Mouse (Mus musculus) layer of hippocampus, postnatal 36 days (tissue): ENCODE results near the gene Ffar4. TPM values are rescaled to one million over a fixed set of nuclear protein-coding genes. Genes with fewer than 3 reads are reported as not detected.

ENCODE experiments used
- DNase-seq, 2 experiments: peaks; one replicate each; pipeline ENCODE4 v3.0.0; 2022
- total RNA-seq, 2 experiments: library from RNA; stranded (reverse); gene quantifications; 2 replicates each; pipeline ENCODE4 v1.2.3; 2021

Ffar4 gene
- total RNA-seq = not detected

DNA sequence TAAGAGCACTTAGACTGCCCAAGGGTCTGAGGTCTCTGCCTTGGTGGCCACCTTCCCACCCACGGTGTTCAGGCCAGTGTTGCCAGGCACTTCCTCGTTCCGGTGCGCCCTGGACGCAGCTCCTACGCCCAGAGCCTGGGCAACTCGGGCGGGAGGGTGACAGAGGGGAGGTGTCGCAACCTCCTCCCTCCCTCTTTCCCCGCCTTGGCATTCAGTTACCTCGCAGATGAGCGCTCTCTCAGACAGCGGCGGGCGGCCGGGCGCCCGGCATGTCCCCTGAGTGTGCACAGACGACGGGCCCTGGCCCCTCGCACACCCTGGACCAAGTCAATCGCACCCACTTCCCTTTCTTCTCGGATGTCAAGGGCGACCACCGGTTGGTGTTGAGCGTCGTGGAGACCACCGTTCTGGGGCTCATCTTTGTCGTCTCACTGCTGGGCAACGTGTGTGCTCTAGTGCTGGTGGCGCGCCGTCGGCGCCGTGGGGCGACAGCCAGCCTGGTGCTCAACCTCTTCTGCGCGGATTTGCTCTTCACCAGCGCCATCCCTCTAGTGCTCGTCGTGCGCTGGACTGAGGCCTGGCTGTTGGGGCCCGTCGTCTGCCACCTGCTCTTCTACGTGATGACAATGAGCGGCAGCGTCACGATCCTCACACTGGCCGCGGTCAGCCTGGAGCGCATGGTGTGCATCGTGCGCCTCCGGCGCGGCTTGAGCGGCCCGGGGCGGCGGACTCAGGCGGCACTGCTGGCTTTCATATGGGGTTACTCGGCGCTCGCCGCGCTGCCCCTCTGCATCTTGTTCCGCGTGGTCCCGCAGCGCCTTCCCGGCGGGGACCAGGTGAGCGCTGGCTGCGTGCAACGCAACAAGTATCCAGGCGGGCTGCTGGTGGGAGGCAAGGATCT is at the start of gene Ffar4:
Gene Ffar4 (plus strand): TSS at position 214 of the 901 bp plus-strand sequence.
- no peak for DNase-seq

DNA sequence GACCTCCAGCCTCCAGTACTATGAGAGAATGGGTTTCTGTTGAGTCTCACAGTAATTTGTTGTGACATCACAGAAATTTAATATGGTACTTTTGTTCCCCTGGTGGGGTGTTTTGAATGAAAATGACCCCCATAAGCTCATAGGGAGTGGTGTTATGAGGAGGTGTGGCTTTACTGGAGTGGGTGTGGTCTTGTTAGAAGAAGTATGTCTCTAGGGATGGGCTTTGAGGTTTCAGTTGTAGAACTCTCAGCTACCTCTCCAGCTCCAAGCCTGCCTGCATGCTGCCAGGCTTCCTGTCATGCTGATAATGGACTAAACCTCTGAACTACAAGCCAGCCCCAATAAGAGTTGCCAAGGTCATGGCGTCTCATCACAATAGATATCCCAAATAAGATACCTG is 47.2 kb upstream of the Ffar4 start:
- DNase-seq = no peak

GRCm38 (mm10) chr19:38053227-38054041 is 43.4 kb upstream of the Ffar4 start:
- no peak for DNase-seq

- no peak for DNase-seq
These were observed 42.6 kb upstream of the Ffar4 start for GRCm38 (mm10) chr19:38054149-38054719.

DNA sequence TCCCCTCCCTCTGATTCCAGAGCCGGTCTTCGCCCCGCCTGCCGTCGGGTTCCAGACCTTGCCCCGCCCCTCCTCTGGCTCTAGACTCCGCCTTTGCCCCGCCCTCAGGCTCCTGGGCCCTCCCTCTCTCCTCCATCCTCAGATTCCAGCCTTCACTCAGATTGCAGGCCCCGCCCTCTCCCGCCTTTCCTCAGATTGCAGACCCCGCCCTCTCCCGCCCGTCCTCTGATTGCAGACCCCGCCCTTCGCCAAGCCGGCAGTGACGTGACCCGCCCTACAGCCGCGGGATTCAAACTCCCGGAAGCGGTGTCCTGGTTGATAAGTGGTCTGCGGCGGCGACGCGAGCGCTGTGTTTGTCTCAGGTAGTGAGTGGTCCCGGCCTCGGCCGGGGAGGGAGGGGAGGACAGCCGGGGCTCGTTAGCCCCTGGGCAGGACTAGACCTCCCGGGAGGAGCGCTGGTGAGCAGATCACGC is 42.1 kb upstream of the Ffar4 start, which contains the start of gene Cep55:
Gene Cep55 (plus strand): TSS at position 292 of the 473 bp plus-strand sequence.
- peak; percentile 92 for DNase-seq

DNA sequence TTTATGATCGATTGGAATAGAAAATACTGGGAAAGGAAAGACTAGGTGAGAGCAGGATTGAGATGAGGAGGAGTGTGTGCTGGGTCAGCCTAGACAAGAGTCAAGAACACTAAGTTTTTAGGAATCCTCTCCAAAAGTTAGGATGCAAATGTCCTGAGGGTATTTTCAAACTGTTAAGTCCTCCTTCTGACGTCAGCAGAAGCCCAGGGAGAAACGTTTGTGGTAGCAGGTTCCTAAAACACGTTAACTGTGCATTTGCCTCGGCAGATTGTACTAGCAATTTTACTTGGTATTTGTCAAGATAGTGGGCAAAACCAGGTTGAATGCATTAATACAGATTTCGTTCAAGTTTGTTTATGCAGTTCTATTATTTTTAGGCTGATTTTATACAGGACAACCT is 41.1 kb upstream of the Ffar4 start:
- no peak for DNase-seq

GRCm38 (mm10) chr19:38056276-38056675 is 40.6 kb upstream of the Ffar4 start:
- DNase-seq = no peak

DNA sequence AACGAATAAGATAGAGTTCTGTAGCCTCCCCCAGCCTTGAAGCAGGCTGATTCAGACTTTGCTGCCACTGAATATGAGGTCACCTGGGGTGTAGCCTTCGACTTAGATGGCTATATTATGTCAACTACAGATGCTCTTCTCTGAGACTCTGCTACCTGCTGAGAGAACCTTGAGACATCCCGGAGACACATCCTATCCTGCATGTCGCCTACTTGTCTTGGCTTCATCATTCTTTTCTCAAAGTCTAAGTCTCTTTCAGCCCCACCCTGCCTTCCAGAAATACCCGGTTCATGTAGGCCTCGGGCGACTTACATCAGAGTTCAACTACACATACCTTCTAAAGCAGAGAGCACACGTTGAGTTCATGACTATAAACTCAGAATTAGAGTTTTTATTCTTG is 39.9 kb upstream of the Ffar4 start:
- DNase-seq = no peak

DNA sequence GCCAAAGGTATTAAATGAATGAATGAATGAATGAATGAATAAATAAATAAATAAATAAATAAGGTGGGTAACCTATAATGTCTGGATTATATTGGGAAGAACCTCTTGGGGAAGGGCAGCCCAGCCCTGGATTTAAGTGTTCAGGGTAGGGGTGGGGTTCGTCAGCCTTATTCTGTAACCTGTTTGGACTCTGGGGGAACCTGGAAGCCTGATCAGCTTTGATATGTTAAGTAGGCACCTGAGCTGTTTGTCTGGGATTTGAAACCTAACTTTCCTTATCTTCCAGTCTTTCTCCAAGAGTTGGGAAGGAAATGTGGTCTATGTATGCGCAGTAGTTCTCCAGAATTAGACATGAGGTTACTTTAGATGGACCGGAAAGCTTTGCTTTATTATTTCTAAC is 33.7 kb upstream of the Ffar4 start:
- no peak for DNase-seq

DNA sequence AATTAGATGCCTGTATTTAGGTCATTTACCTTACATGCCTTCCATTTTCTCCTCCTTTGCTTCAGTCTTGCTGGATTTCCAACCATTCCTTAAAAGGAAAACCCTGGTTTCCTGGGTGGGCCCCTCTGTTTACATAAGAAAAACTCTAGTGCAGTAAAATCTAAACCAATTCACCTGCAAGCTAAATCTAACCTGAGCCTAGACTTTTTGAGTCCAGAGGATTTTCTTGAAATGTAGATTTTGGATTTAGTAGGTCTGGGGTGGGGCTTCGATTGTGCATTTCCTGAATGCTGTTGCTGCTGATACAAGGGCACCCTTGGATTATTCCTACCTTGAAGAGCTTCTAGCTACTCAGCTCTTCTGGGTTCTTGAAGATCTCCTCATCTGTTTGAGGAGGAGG is 32.8 kb upstream of the Ffar4 start:
- no peak for DNase-seq

DNA sequence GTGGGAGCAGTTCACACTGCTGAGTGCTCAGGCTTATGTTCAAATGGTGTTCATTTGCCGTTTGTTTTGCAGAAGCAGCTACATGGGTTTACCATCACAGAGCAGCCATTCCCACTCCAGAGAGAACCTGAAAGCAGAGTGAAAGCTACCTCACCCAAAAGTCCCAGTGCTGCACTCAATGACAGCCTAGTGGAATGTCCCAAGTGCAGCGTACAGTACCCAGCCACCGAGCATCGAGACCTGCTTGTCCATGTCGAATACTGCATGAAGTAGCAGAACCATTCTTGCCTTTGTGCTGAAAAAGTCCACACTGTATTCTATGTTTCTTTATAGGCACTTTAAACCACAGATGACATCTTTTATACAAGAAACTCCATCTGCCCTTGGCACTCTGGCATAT is 23.6 kb upstream of the Ffar4 start:
- DNase-seq = no peak

GRCm38 (mm10) chr19:38075051-38075450 is 21.8 kb upstream of the Ffar4 start:
- no peak for DNase-seq

DNA sequence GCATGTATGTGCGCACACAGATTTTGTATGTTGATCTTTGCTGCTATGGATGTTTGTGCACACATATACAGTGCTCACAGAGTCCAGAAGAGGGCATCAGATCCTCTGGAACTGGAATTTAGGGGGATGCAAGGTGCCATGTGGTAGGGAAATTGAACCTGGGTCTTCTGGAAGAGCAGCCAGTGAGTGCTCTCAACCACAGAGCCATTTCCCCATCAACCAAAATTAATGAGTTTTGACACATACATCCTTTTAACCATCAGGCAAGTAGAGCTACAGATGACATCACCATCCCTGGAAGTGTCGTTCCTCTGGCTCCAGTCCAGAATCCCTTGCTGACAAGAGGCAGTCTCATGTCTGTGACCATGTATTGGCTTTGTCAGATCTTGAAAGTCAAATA is 20.6 kb upstream of the Ffar4 start:
- no peak for DNase-seq

DNA sequence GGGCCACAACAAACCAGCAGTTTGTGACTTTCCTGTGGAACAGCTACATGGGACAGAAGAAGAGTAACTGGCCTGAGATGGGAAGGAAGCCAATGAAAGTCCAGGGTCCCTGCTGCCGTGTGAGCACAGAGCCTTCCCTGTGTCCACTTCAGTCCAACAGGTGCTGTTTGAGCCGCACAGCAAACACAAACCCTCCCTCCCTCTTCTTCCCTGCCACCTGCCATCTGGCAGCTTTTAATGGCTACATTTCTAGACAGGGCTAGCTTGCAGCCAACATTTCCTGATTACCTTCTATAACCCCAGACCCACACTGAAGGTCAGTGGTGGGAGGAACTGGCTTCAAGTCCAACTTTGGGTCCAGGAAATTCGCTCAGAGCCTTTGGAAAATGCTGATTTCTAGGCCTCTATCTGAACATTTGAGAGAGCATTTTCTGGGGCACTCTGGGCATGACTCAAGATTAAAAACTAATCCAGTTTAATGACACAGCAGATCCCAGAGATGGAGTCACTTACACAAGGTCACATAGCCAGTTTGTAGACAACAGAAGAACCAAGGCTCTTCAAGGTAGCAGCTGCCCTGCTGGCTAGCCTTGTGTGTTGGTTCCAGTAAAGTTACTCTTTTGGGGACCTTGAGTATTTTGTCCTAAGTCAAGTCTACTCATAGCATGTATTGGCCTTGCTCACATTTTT is 18.9 kb upstream of the Ffar4 start:
- DNase-seq = no peak

DNA sequence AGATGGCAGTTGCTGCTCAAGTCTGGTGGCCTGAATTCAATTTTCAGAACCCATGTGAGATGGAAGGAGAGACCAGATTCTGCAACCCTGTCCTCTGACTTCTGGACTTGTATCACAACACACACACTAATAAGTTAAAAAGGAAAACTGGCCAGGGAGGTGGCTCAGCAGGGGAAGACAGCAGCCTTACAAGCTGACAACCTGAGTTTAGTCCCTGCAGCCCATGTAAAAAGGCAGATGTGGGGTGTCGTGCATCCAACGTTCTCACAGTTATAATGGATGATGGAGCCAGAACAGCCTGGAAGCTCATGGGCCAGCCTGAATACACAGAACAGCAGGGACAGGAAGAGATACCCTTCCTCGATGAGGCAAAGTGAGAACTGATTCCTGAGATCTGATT is 15.5 kb upstream of the Ffar4 start:
- DNase-seq = no peak

GRCm38 (mm10) chr19:38082931-38083525 is 13.8 kb upstream of the Ffar4 start:
- no peak for DNase-seq

DNA sequence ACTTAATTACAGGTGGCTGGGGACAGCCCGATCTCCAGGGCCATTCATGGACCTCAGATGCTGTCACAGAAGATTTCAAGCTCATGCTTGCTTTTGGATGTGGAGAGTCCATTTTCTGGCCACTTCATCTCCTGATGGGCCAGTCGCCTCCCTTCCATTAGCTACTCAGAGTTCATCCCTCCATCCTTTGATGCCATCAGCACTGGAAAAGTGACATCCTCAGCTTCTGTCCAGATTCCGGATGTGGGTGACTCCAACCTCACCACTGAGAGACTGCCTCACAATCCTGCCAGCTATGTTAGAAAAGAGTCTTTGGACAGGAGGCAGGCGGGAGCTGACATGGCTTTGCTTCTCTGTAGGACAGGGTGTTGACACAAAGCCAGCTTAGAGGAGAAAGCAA is 11.0 kb upstream of the Ffar4 start:
- DNase-seq = no peak

DNA sequence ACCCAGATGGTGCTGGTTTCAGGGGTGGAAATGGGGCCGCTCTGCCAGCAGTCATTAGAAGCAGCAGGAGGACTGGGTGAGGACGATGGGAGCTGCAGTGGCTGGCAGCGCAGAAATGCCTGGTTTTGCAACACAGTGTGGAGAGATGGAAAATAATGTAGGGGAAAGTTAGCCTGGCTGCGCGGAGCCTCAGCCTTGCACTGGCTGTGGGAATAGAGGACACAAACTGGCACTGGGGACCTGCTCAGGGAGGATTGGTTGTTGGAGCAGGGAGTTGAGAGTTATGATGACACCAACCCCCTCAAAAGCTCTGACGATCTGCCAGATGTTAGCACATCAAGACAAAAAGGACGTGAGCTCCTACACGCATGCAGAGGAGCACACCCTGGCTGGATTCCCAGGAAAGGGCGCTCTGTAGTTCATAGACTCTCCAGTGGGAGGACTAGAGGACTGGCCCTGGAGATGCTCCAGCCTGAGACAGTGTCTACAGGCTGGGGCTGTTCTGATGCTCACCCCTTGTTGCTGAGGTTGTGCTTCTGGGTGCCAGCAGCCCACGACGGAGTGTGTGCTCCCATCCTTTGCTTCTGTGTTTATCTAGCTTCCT is 9.8 kb upstream of the Ffar4 start:
- DNase-seq = peak in 1 of 2 experiments; percentile 11

DNA sequence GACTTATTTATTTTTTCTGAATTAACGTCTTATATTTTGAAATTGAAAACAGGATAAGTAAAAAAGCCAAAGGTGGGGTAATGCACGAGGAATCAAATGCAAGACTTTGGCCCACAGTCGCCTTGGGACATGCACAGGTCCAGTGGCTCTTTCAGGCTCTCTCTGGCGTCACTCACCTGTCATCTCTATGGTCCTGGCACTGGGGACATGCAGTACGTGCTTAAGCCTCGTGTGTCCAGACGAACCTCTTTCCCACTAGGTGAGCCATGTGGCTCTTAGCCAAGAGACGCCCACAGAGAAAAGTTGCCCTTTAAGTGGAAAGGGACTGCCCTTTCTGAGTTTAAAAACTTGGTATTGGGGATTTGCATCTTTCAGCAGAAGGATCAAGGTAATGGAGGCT is 7.5 kb upstream of the Ffar4 start:
- DNase-seq = no peak

GRCm38 (mm10) chr19:38091512-38091985 is 5.3 kb upstream of the Ffar4 start:
- no peak for DNase-seq

- no peak for DNase-seq
These were observed 640 bp upstream of the Ffar4 start for GRCm38 (mm10) chr19:38096231-38096630.
